In genomic region chr6:148515105-148515504, GRCm38 (mm10) we compare ENCODE assay signal across 19 mouse cellular contexts.
DNase-seq lines count a peak whose midpoint lies in the region; ATAC-seq and TF ChIP-seq lines count a peak whose summit lies in the region.
"Had no signal": no experiment of that assay in that cellular context is flagged by ENCODE, and none has a peak within 500 bp of the region (broad histone marks: within the 10 kb centered on the region; RNA-seq: fewer than 3 reads in every experiment).

No protein-coding gene starts in this region.

- no peak for TF ChIP-seq POLR2A in thymus, adult 2 months (IDR thresholded peaks at IDR 0.05; ENCODE audit: control insufficient read depth, extremely low read depth, insufficient read depth, low read length, poor library complexity)

- ATAC-seq in hindbrain, embryonic 14.5 days (ENCODE audit: low FRiP score), result peak; percentile 37; the same call in 1 of the 2 replicates
- ATAC-seq in hindbrain, embryonic 12.5 days (ENCODE audit: low FRiP score), result no peak
- 0 out of 2 replicates have a peak, but pooled peaks have one; percentile 63 for ATAC-seq in midbrain, embryonic 13.5 days
- no peak for ATAC-seq in midbrain, embryonic 16.5 days
- no peak for ATAC-seq in liver, embryonic 14.5 days (ENCODE audit: insufficient read depth)
- ATAC-seq: forebrain, embryonic 14.5 days had no signal

- 0 out of 2 replicates have a peak, but pooled peaks cover 8% of the 10 kb centered on the region for H3K4me1 ChIP-seq in hindbrain, embryonic 14.5 days (replicated peaks; ENCODE audit: control insufficient read depth, insufficient read depth, low read length)
- H3K4me1 ChIP-seq in hindbrain, embryonic 12.5 days, result 0 out of 2 replicates have a peak, but pooled peaks cover 5% of the 10 kb centered on the region
- no peaks in the 10 kb centered on the region for H3K4me1 ChIP-seq in midbrain, embryonic 13.5 days (replicated peaks)
- no peaks in the 10 kb centered on the region for H3K4me1 ChIP-seq in midbrain, embryonic 16.5 days (ENCODE audit: control insufficient read depth, insufficient read depth, low read length)
- H3K4me1 ChIP-seq in liver, embryonic 14.5 days (replicated peaks; ENCODE audit: control insufficient read depth in 2 of 2, insufficient read depth in 2 of 2, low read length in 1 of 2), result peaks cover 60 to 67% of the 10 kb centered on the region in 2 experiments
- H3K4me1 ChIP-seq in thymus, adult 2 months (replicated peaks; ENCODE audit: control insufficient read depth, insufficient read depth, low read length), result no peaks in the 10 kb centered on the region
- H3K4me1 ChIP-seq: forebrain, embryonic 10.5 days had no signal

- WGBS in hindbrain, embryonic 14.5 days, result 75% methylated on average over 6 of the region's 6 CpGs
- WGBS in hindbrain, embryonic 12.5 days, result 72% methylated on average over 6 of the region's 6 CpGs
- WGBS in midbrain, embryonic 13.5 days, result 76% methylated on average over 6 of the region's 6 CpGs
- WGBS in midbrain, embryonic 16.5 days, result 66% methylated on average over 6 of the region's 6 CpGs
- 77% methylated on average over 6 of the region's 6 CpGs for WGBS in liver, embryonic 14.5 days (ENCODE audit: insufficient replicate concordance)
- 99% methylated on average over 6 of the region's 6 CpGs for WGBS in thymus, adult 2 months

- H3K27me3 ChIP-seq in hindbrain, embryonic 14.5 days (ENCODE audit: control insufficient read depth, insufficient read depth, low read length), result no peaks in the 10 kb centered on the region
- H3K27me3 ChIP-seq in hindbrain, embryonic 12.5 days, result no peaks in the 10 kb centered on the region
- no peaks in the 10 kb centered on the region for H3K27me3 ChIP-seq in midbrain, embryonic 13.5 days
- H3K27me3 ChIP-seq in midbrain, embryonic 16.5 days (ENCODE audit: control insufficient read depth, insufficient read depth, low read depth, low read length), result no peaks in the 10 kb centered on the region
- H3K27me3 ChIP-seq in liver, embryonic 14.5 days (ENCODE audit: control insufficient read depth, insufficient read depth, low read length), result no peaks in the 10 kb centered on the region
- H3K27me3 ChIP-seq in thymus, adult 2 months (ENCODE audit: control insufficient read depth, insufficient read depth, low read length), result no peaks in the 10 kb centered on the region
- H3K27me3 ChIP-seq: embryonic facial prominence, embryonic 15.5 days; heart, embryonic 12.5 days had no signal

- H3K4me2 ChIP-seq in hindbrain, embryonic 14.5 days (replicated peaks), result no peak overlapping the region
- no peak overlapping the region for H3K4me2 ChIP-seq in hindbrain, embryonic 12.5 days (replicated peaks)
- no peak overlapping the region for H3K4me2 ChIP-seq in midbrain, embryonic 13.5 days (replicated peaks)
- no peak overlapping the region for H3K4me2 ChIP-seq in midbrain, embryonic 16.5 days (ENCODE audit: low read length)
- H3K4me2 ChIP-seq in liver, embryonic 14.5 days (ENCODE audit: low read depth), result peak overlapping the region; percentile 4; the same call in 1 of the 2 replicates
- H3K4me2 ChIP-seq: embryonic facial prominence, embryonic 15.5 days; heart, embryonic 12.5 days had no signal

- H3K27ac ChIP-seq in hindbrain, embryonic 14.5 days, result no peak overlapping the region
- H3K27ac ChIP-seq in hindbrain, embryonic 12.5 days, result no peak overlapping the region
- H3K27ac ChIP-seq in midbrain, embryonic 13.5 days, result no peak overlapping the region
- H3K27ac ChIP-seq in midbrain, embryonic 16.5 days (ENCODE audit: low read length), result no peak overlapping the region
- peak overlapping the region; percentile 63 for H3K27ac ChIP-seq in liver, embryonic 14.5 days
- no peak overlapping the region for H3K27ac ChIP-seq in thymus, adult 2 months (ENCODE audit: control insufficient read depth, insufficient read depth, low read length)
- H3K27ac ChIP-seq: embryonic facial prominence, embryonic 15.5 days; forebrain, embryonic 10.5 days; gastrocnemius, adult 2 months had no signal

- no peak for DNase-seq in hindbrain, embryonic 14.5 days (ENCODE audit: low spot score)
- no peak for DNase-seq in liver, embryonic 14.5 days (ENCODE audit: low read depth in 3 of 3, low spot score in 3 of 3)
- no peak for DNase-seq in kidney, adult 8-10 months
- DNase-seq in thymus, adult 2 months, result no peak
- DNase-seq: adrenal gland, postnatal 10 days; cerebellum, adult 11 months; cerebellum, adult 8-10 months; cerebellum, postnatal 14 days; embryo, embryonic 11 days; gastrocnemius, adult 2 months; gastrocnemius, postnatal 25 days had no signal

- no peak overlapping the region for H3K4me3 ChIP-seq in hindbrain, embryonic 14.5 days (replicated peaks; ENCODE audit: low read length)
- H3K4me3 ChIP-seq in hindbrain, embryonic 12.5 days, result no peak overlapping the region
- no peak overlapping the region for H3K4me3 ChIP-seq in midbrain, embryonic 13.5 days (replicated peaks)
- H3K4me3 ChIP-seq in midbrain, embryonic 16.5 days (ENCODE audit: low read depth, low read length), result no peak overlapping the region
- H3K4me3 ChIP-seq in liver, embryonic 14.5 days (ENCODE audit: insufficient read depth in 1 of 2, low read depth in 2 of 2, low read length in 2 of 2), result no peak overlapping the region
- H3K4me3 ChIP-seq in thymus, adult 2 months (ENCODE audit: control insufficient read depth, insufficient read depth, low read length), result no peak overlapping the region
- H3K4me3 ChIP-seq: embryonic facial prominence, embryonic 15.5 days; erythroblast, embryonic 14.5 days; forebrain, embryonic 10.5 days; gastrocnemius, adult 2 months; heart, embryonic 12.5 days had no signal

- TF ChIP-seq CTCF in liver, embryonic 14.5 days (IDR thresholded peaks at IDR 0.05; ENCODE audit: low read depth), result no peak
- no peak for TF ChIP-seq CTCF in thymus, adult 2 months (IDR thresholded peaks at IDR 0.05; ENCODE audit: borderline replicate concordance, control insufficient read depth, extremely low read depth, insufficient read depth, low read length, poor library complexity)

- no peaks in the 10 kb centered on the region for H3K36me3 ChIP-seq in hindbrain, embryonic 14.5 days (replicated peaks; ENCODE audit: control insufficient read depth, insufficient read depth)
- no peaks in the 10 kb centered on the region for H3K36me3 ChIP-seq in hindbrain, embryonic 12.5 days
- H3K36me3 ChIP-seq in midbrain, embryonic 13.5 days, result no peaks in the 10 kb centered on the region
- no peaks in the 10 kb centered on the region for H3K36me3 ChIP-seq in midbrain, embryonic 16.5 days (ENCODE audit: control insufficient read depth, insufficient read depth, low read length)
- no peaks in the 10 kb centered on the region for H3K36me3 ChIP-seq in liver, embryonic 14.5 days (replicated peaks; ENCODE audit: control insufficient read depth, insufficient read depth, low read depth)
- no peaks in the 10 kb centered on the region for H3K36me3 ChIP-seq in thymus, adult 2 months (ENCODE audit: control insufficient read depth, insufficient read depth, low read length)
- H3K36me3 ChIP-seq: embryonic facial prominence, embryonic 15.5 days; forebrain, embryonic 10.5 days; heart, embryonic 12.5 days had no signal

- TF ChIP-seq EP300 in liver, embryonic 14.5 days (IDR thresholded peaks at IDR 0.05; ENCODE audit: low read depth), result no peak

- no peak overlapping the region for H3K9ac ChIP-seq in hindbrain, embryonic 14.5 days
- H3K9ac ChIP-seq in hindbrain, embryonic 12.5 days, result no peak overlapping the region
- H3K9ac ChIP-seq in midbrain, embryonic 13.5 days (replicated peaks), result no peak overlapping the region
- no peak overlapping the region for H3K9ac ChIP-seq in midbrain, embryonic 16.5 days (ENCODE audit: low read depth, low read length)
- H3K9ac ChIP-seq in liver, embryonic 14.5 days (replicated peaks), result no peak overlapping the region
- H3K9ac ChIP-seq: embryonic facial prominence, embryonic 15.5 days; heart, embryonic 12.5 days had no signal

- no peaks in the 10 kb centered on the region for H3K9me3 ChIP-seq in hindbrain, embryonic 14.5 days (ENCODE audit: control insufficient read depth, low read length)
- no peaks in the 10 kb centered on the region for H3K9me3 ChIP-seq in hindbrain, embryonic 12.5 days (replicated peaks)
- H3K9me3 ChIP-seq in midbrain, embryonic 13.5 days, result no peaks in the 10 kb centered on the region
- H3K9me3 ChIP-seq in midbrain, embryonic 16.5 days (replicated peaks; ENCODE audit: control insufficient read depth, low read length, poor library complexity, severe bottlenecking), result no peaks in the 10 kb centered on the region
- H3K9me3 ChIP-seq in liver, embryonic 14.5 days (ENCODE audit: control insufficient read depth, low read length), result no peaks in the 10 kb centered on the region
- H3K9me3 ChIP-seq: embryonic facial prominence, embryonic 15.5 days; forebrain, embryonic 10.5 days; heart, embryonic 12.5 days had no signal

Comparison
In these comparisons a context has a peak if more than half of its experiments do, and no peak if none do; other contexts are left out.
1. ATAC-seq: peak in hindbrain, embryonic 14.5 days (single experiment) and midbrain, embryonic 13.5 days (single experiment); none in hindbrain, embryonic 12.5 days (single experiment), midbrain, embryonic 16.5 days (single experiment) and liver, embryonic 14.5 days (single experiment).